Mouse (Mus musculus) E14TG2a.4 (cell line): Measurements from ENCODE around the gene Ints13.

Source experiments
- H3K27me3 ChIP-seq: 2 replicates; pipeline ENCODE4 v1.6.1; 2014; ENCODE audit warnings: low read length, control low read depth; ENCODE audit not compliant: insufficient read depth
- H3K36me3 ChIP-seq: 2 replicates; pipeline ENCODE4 v1.6.1; 2014; ENCODE audit warnings: low read length, control low read depth; ENCODE audit not compliant: insufficient read depth
- H3K4me1 ChIP-seq: replicated peaks from 2 replicates; pipeline ENCODE4 v1.6.1; 2014; ENCODE audit warnings: low read depth, low read length, control low read depth
- H3K4me3 ChIP-seq: replicated peaks from 2 replicates; pipeline ENCODE4 v1.5.1; 2014; ENCODE audit warnings: mild to moderate bottlenecking, low read length
- H3K9me3 ChIP-seq: 2 replicates; pipeline ENCODE4 v1.6.1; 2014; ENCODE audit warnings: low read length, control low read depth
- CTCF ChIP-seq: conservative IDR thresholded peaks from 2 replicates; pipeline ENCODE4 v1.5.1; 2014; ENCODE audit warnings: low read length
- NANOG ChIP-seq: IDR thresholded peaks from 2 replicates; pipeline ENCODE4 v1.6.1; 2014; ENCODE audit warnings: borderline replicate concordance, low read length, mixed read lengths
- POU5F1 ChIP-seq: IDR thresholded peaks from 2 replicates; pipeline ENCODE4 v1.6.1; 2014; ENCODE audit warnings: low read length, borderline replicate concordance

Gene Ints13

GRCm38 (mm10) chr6:146533146-146533545 lies 44.5 kb downstream of the Ints13 start:
- no peak for TF ChIP-seq CTCF
- TF ChIP-seq NANOG, result no peak
- no peak for TF ChIP-seq POU5F1

GRCm38 (mm10) chr6:146530769-146531168 lies 46.9 kb downstream of the Ints13 start:
- Histone ChIP-seq H3K27me3 (no peaks in the 10 kb centered on the region), H3K9me3 (no peaks in the 10 kb centered on the region), H3K4me1 (no peaks in the 10 kb centered on the region), H3K4me3 (no peak overlapping the region), H3K36me3 (no peaks in the 10 kb centered on the region)
- TF ChIP-seq POU5F1 (no peak), NANOG (no peak)

More at GRCm38 (mm10) chr6:146533146-146533545, 44.5 kb downstream of the Ints13 start:
- Histone ChIP-seq H3K36me3 (no peaks in the 10 kb centered on the region), H3K4me1 (no peaks in the 10 kb centered on the region), H3K4me3 (no peak overlapping the region), H3K27me3 (no peaks in the 10 kb centered on the region; the same call in 1 of the 2 replicates), H3K9me3 (no peaks in the 10 kb centered on the region)

- no peaks in the 10 kb centered on the region for H3K27me3 ChIP-seq
- H3K9me3 ChIP-seq, result no peaks in the 10 kb centered on the region
- TF ChIP-seq CTCF (no peak), POU5F1 (no peak), NANOG (no peak)
- no peak overlapping the region for H3K4me3 ChIP-seq
- no peaks in the 10 kb centered on the region for H3K4me1 ChIP-seq
- H3K36me3 ChIP-seq, result no peaks in the 10 kb centered on the region
Observed at GRCm38 (mm10) chr6:146530363-146530762, 47.3 kb downstream of the Ints13 start.

GRCm38 (mm10) chr6:146527537-146527936 lies 50.1 kb downstream of the Ints13 start:
- H3K36me3 ChIP-seq, result no peaks in the 10 kb centered on the region
- no peak overlapping the region for H3K4me3 ChIP-seq
- H3K9me3 ChIP-seq, result 0 out of 2 replicates have a peak, but pooled peaks cover 2% of the 10 kb centered on the region
- no peak for TF ChIP-seq NANOG
- TF ChIP-seq POU5F1, result no peak
- no peak for TF ChIP-seq CTCF
- no peaks in the 10 kb centered on the region for H3K27me3 ChIP-seq
- no peaks in the 10 kb centered on the region for H3K4me1 ChIP-seq

GRCm38 (mm10) chr6:146525500-146525899 lies 52.1 kb downstream of the Ints13 start:
- Histone ChIP-seq H3K4me3 (no peak overlapping the region), H3K36me3 (no peaks in the 10 kb centered on the region), H3K4me1 (no peaks in the 10 kb centered on the region), H3K9me3 (0 out of 2 replicates have a peak, but pooled peaks cover 2% of the 10 kb centered on the region), H3K27me3 (no peaks in the 10 kb centered on the region)
- TF ChIP-seq POU5F1 (no peak), CTCF (no peak), NANOG (no peak)

- H3K4me3 ChIP-seq, result no peak overlapping the region
- H3K9me3 ChIP-seq, result 0 out of 2 replicates have a peak, but pooled peaks cover 2% of the 10 kb centered on the region
- TF ChIP-seq CTCF (no peak), POU5F1 (no peak), NANOG (no peak)
- no peaks in the 10 kb centered on the region for H3K4me1 ChIP-seq
- H3K27me3 ChIP-seq, result no peaks in the 10 kb centered on the region
- no peaks in the 10 kb centered on the region for H3K36me3 ChIP-seq
Observed at GRCm38 (mm10) chr6:146521456-146522245, 56.0 kb downstream of the Ints13 start.

- H3K36me3 ChIP-seq, result no peaks in the 10 kb centered on the region
- no peaks in the 10 kb centered on the region for H3K9me3 ChIP-seq
- no peak for TF ChIP-seq POU5F1
- TF ChIP-seq CTCF, result no peak
- no peak for TF ChIP-seq NANOG
- H3K4me1 ChIP-seq, result no peaks in the 10 kb centered on the region
- no peaks in the 10 kb centered on the region for H3K27me3 ChIP-seq
- H3K4me3 ChIP-seq, result no peak overlapping the region
Observed at GRCm38 (mm10) chr6:146519019-146519418, 58.6 kb downstream of the Ints13 start.

GRCm38 (mm10) chr6:146515936-146516335 lies 61.7 kb downstream of the Ints13 start:
- no peak for TF ChIP-seq POU5F1
- no peak for TF ChIP-seq CTCF
- no peak for TF ChIP-seq NANOG

GRCm38 (mm10) chr6:146514531-146514948 lies 63.1 kb downstream of the Ints13 start:
- Histone ChIP-seq H3K4me3 (no peak overlapping the region), H3K4me1 (no peaks in the 10 kb centered on the region), H3K27me3 (no peaks in the 10 kb centered on the region), H3K9me3 (no peaks in the 10 kb centered on the region), H3K36me3 (no peaks in the 10 kb centered on the region)
- TF ChIP-seq NANOG, result no peak

More at GRCm38 (mm10) chr6:146515936-146516335, 61.7 kb downstream of the Ints13 start:
- Histone ChIP-seq H3K4me3 (no peak overlapping the region), H3K4me1 (no peaks in the 10 kb centered on the region), H3K9me3 (no peaks in the 10 kb centered on the region), H3K27me3 (no peaks in the 10 kb centered on the region), H3K36me3 (no peaks in the 10 kb centered on the region)
